Mouse (Mus musculus): ENCODE measurements around the gene Gstm7. TPM values are rescaled to one million over a fixed set of nuclear protein-coding genes. Genes with fewer than 3 reads are reported as not detected.
"Not testable (repeated sequence)": the region's sequence is repeated elsewhere in the genome, so short reads cannot be mapped to it uniquely, and the experiment has no call there.

The Gstm7 gene
- total and polyA plus RNA-seq, 2 experiments from 2014 or later, result 36.4 to 38.3 TPM

GRCm38 (mm10) chr3:107968724-107969395 is 37.2 kb upstream of the Gstm7 start, which contains the start of gene Gstm3:
TSS of gene Gstm3 (minus strand) at chr3:107969283.
- no peaks in the 10 kb centered on the region for H3K9me3 ChIP-seq (ENCODE audit: low read length)
- no peaks in the 10 kb centered on the region for H3K27me3 ChIP-seq (ENCODE audit: insufficient read depth, low read length)
- H3K4me1 ChIP-seq (ENCODE audit: insufficient read depth, low read length), result no peaks in the 10 kb centered on the region
- no peaks in the 10 kb centered on the region; the same call in 1 of the 2 replicates for H3K36me3 ChIP-seq (ENCODE audit: insufficient read depth, low read length)
- TF ChIP-seq CTCF (IDR thresholded peaks at IDR 0.05), result no peak
- no peak for ATAC-seq (ENCODE audit: low FRiP score)
- H3K27ac ChIP-seq (ENCODE audit: low read depth, low read length), result no peak within 1 kb of the TSS
- 73% methylated on average over 13 of the region's 13 CpGs for WGBS
- DNase-seq (ENCODE audit: low spot score), result no peak
- no peak within 1 kb of the TSS for H3K4me2 ChIP-seq (ENCODE audit: low read depth, low read length, poor library complexity, severe bottlenecking)
- H3K4me3 ChIP-seq (ENCODE audit: low read depth, low read length), result no peak within 1 kb of the TSS
- no peak within 1 kb of the TSS for H3K9ac ChIP-seq (replicated peaks; ENCODE audit: low read length, poor library complexity, severe bottlenecking)

- Histone ChIP-seq H3K4me2 (ENCODE audit: low read depth, low read length, poor library complexity, severe bottlenecking) (no peak overlapping the region), H3K27ac (ENCODE audit: low read depth, low read length) (no peak overlapping the region), H3K36me3 (ENCODE audit: insufficient read depth, low read length) (no peaks in the 10 kb centered on the region; the same call in 1 of the 2 replicates), H3K4me1 (ENCODE audit: insufficient read depth, low read length) (no peaks in the 10 kb centered on the region), H3K4me3 (ENCODE audit: low read depth, low read length) (no peak overlapping the region), H3K9ac (replicated peaks; ENCODE audit: low read length, poor library complexity, severe bottlenecking) (no peak overlapping the region), H3K27me3 (ENCODE audit: insufficient read depth, low read length) (no peaks in the 10 kb centered on the region), H3K9me3 (ENCODE audit: low read length) (no peaks in the 10 kb centered on the region)
- TF ChIP-seq CTCF (IDR thresholded peaks at IDR 0.05), result no peak
- over 99% methylated on average over 5 of the region's 5 CpGs for WGBS
- ATAC-seq (ENCODE audit: low FRiP score) (no peak), DNase-seq (ENCODE audit: low spot score) (no peak)
Observed at GRCm38 (mm10) chr3:107966631-107967030, 35.0 kb upstream of the Gstm7 start.

- no peak for DNase-seq (ENCODE audit: low spot score)
- Histone ChIP-seq H3K27me3 (ENCODE audit: insufficient read depth, low read length) (no peaks in the 10 kb centered on the region), H3K4me2 (ENCODE audit: low read depth, low read length, poor library complexity, severe bottlenecking) (no peak overlapping the region), H3K4me1 (ENCODE audit: insufficient read depth, low read length) (no peaks in the 10 kb centered on the region), H3K9me3 (ENCODE audit: low read length) (no peaks in the 10 kb centered on the region), H3K4me3 (ENCODE audit: low read depth, low read length) (no peak overlapping the region), H3K27ac (ENCODE audit: low read depth, low read length) (no peak overlapping the region), H3K9ac (replicated peaks; ENCODE audit: low read length, poor library complexity, severe bottlenecking) (no peak overlapping the region), H3K36me3 (ENCODE audit: insufficient read depth, low read length) (no peaks in the 10 kb centered on the region; the same call in 1 of the 2 replicates)
- ATAC-seq (ENCODE audit: low FRiP score), result no peak
- no peak for TF ChIP-seq CTCF (IDR thresholded peaks at IDR 0.05)
- WGBS, result 64% methylated on average over 1 of the region's 1 CpGs
Observed at GRCm38 (mm10) chr3:107965592-107965991, 34.0 kb upstream of the Gstm7 start.

GRCm38 (mm10) chr3:107964656-107965308 is 33.2 kb upstream of the Gstm7 start:
- Histone ChIP-seq H3K4me1 (ENCODE audit: insufficient read depth, low read length) (no peaks in the 10 kb centered on the region), H3K4me3 (ENCODE audit: low read depth, low read length) (no peak overlapping the region), H3K27me3 (ENCODE audit: insufficient read depth, low read length) (no peaks in the 10 kb centered on the region), H3K9ac (replicated peaks; ENCODE audit: low read length, poor library complexity, severe bottlenecking) (no peak overlapping the region), H3K36me3 (ENCODE audit: insufficient read depth, low read length) (no peaks in the 10 kb centered on the region; the same call in 1 of the 2 replicates), H3K9me3 (ENCODE audit: low read length) (no peaks in the 10 kb centered on the region), H3K27ac (ENCODE audit: low read depth, low read length) (no peak overlapping the region), H3K4me2 (ENCODE audit: low read depth, low read length, poor library complexity, severe bottlenecking) (no peak overlapping the region)
- no peak for TF ChIP-seq CTCF (IDR thresholded peaks at IDR 0.05)
- no peak for ATAC-seq (ENCODE audit: low FRiP score)
- 60% methylated on average over 5 of the region's 5 CpGs for WGBS
- DNase-seq (ENCODE audit: low spot score), result no peak

- H3K27ac ChIP-seq (ENCODE audit: low read depth, low read length), result no peak overlapping the region
- no peak overlapping the region for H3K4me3 ChIP-seq (ENCODE audit: low read depth, low read length)
- no peaks in the 10 kb centered on the region for H3K4me1 ChIP-seq (ENCODE audit: insufficient read depth, low read length)
- H3K27me3 ChIP-seq (ENCODE audit: insufficient read depth, low read length), result no peaks in the 10 kb centered on the region
- H3K9ac ChIP-seq (replicated peaks; ENCODE audit: low read length, poor library complexity, severe bottlenecking), result no peak overlapping the region
- ATAC-seq (ENCODE audit: low FRiP score) (no peak), DNase-seq (ENCODE audit: low spot score) (no peak)
- no peak overlapping the region for H3K4me2 ChIP-seq (ENCODE audit: low read depth, low read length, poor library complexity, severe bottlenecking)
- 79% methylated on average over 4 of the region's 4 CpGs for WGBS
- H3K36me3 ChIP-seq (ENCODE audit: insufficient read depth, low read length), result no peaks in the 10 kb centered on the region; the same call in 1 of the 2 replicates
- no peak for TF ChIP-seq CTCF (IDR thresholded peaks at IDR 0.05)
- no peaks in the 10 kb centered on the region for H3K9me3 ChIP-seq (ENCODE audit: low read length)
Observed at GRCm38 (mm10) chr3:107964026-107964425, 32.4 kb upstream of the Gstm7 start.

GRCm38 (mm10) chr3:107955260-107955659 is 23.6 kb upstream of the Gstm7 start:
- not testable (repeated sequence) for DNase-seq (ENCODE audit: low spot score); H3K4me3 ChIP-seq (ENCODE audit: low read depth, low read length); H3K27ac ChIP-seq (ENCODE audit: low read depth, low read length); H3K4me1 ChIP-seq (ENCODE audit: insufficient read depth, low read length); H3K9ac ChIP-seq (replicated peaks; ENCODE audit: low read length, poor library complexity, severe bottlenecking); H3K27me3 ChIP-seq (ENCODE audit: insufficient read depth, low read length); ATAC-seq (ENCODE audit: low FRiP score); H3K4me2 ChIP-seq (ENCODE audit: low read depth, low read length, poor library complexity, severe bottlenecking); H3K36me3 ChIP-seq (ENCODE audit: insufficient read depth, low read length); H3K9me3 ChIP-seq (ENCODE audit: low read length)
- 93% methylated on average over 9 of the region's 9 CpGs for WGBS

Measured in midbrain, postnatal 0 days (tissue).